Mouse (Mus musculus) activated CD4-positive, CD25-positive, alpha-beta regulatory T cell (primary cell): ENCODE data around the gene Vmn2r89. TPM values are rescaled to one million over a fixed set of nuclear protein-coding genes. Genes with fewer than 3 reads are reported as not detected.

Experiments
- polyA plus RNA-seq, 2 experiments: library from polyadenylated mRNA; unstranded; fragments of 100-300 nt; shearing (Covaris generic); gene quantifications; one replicate each; pipeline ENCODE4 v1.2.1; 2017

Gene Vmn2r89
- under 1 TPM in 1 of 2 experiments, not detected in 1; 0.05 TPM for polyA plus RNA-seq

DNA sequence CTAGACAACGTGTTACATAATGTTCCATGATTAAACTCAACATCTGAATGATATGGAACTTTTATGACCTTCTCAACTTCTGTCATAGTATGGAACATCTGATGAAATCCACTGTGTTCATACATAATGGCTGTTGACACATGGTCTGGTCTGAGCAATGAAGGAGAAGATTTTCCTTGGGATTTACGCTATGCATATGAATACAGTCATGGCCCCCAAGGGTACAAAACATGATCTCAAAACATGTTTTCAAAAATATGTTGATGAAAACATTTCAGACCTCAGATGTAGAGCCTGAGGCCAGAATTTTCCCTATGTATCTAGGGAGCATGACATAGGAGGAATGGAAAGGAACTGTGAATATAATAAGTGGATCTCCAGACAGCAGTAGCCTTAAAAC lies at the start of gene Vmn2r89:
TSS of gene Vmn2r89 (plus strand) at position 301 of the 400 bp plus-strand sequence.

DNA sequence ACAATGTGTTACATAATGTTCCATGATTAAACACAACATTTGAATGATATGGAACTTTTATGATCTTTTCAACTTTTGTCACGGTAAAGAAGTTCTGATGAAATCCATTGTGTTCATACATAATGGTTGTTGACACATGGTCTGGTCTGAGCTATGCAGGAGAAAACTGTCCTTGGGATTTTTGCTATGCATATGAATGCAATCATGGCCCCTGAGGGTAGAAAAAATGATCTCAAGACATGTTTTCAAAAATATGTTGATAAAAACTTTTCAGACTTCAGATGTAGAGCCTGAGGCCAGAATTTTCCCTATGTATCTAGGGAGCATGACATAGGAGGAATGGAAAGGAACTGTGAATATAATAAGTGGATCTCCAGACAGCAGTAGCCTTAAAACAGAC lies 41.1 kb upstream of the Vmn2r89 start, which contains the start of gene Vmn2r88:
TSS of gene Vmn2r88 (plus strand) at position 301 of the 400 bp plus-strand sequence.

Other genes with a start within 250 kb of the Vmn2r89 start
- not detected for gene Ear14, start 248.5 kb upstream of the Vmn2r89 start, polyA plus RNA-seq
- under 1 TPM in 1 of 2 experiments, not detected in 1; 0.95 TPM for gene Rnase2a, start 195.7 kb upstream of the Vmn2r89 start, polyA plus RNA-seq
- gene Gm7247, start 90.1 kb upstream of the Vmn2r89 start, polyA plus RNA-seq: under 1 TPM in 1 of 2 experiments, not detected in 1; 0.42 TPM
- not detected for gene Vmn2r88, start 41.0 kb upstream of the Vmn2r89 start, polyA plus RNA-seq
- under 1 TPM in 1 of 2 experiments, not detected in 1; 0.15 TPM for gene Gm5622, start 100.9 kb downstream of the Vmn2r89 start, polyA plus RNA-seq
- not detected for gene Gm17175, start 122.2 kb downstream of the Vmn2r89 start, polyA plus RNA-seq
- gene Gm17174, start 140.3 kb downstream of the Vmn2r89 start, polyA plus RNA-seq: not detected
- not detected for gene Gm17078, start 159.5 kb downstream of the Vmn2r89 start, polyA plus RNA-seq
- gene Gm4181, start 183.8 kb downstream of the Vmn2r89 start, polyA plus RNA-seq: not detected
- gene Gm17079, start 243.6 kb downstream of the Vmn2r89 start, polyA plus RNA-seq: not detected